Mouse (Mus musculus): Measurements from ENCODE around the gene Tbc1d19. TPM values are rescaled to one million over a fixed set of nuclear protein-coding genes. Genes with fewer than 3 reads are reported as not detected.

Tbc1d19 gene
- polyA plus RNA-seq, 1 experiment, result 13.3 TPM

GRCm38 (mm10) chr5:53946747-53947146 is 137.3 kb downstream of the Tbc1d19 start:
- H3K27ac ChIP-seq (ENCODE audit: control insufficient read depth, insufficient read depth, low read depth, low read length, poor library complexity), result no peak overlapping the region
- H3K4me1 ChIP-seq (ENCODE audit: control insufficient read depth, insufficient read depth, low read length), result peaks cover 3% of the 10 kb centered on the region
- no peak overlapping the region for H3K4me3 ChIP-seq (replicated peaks; ENCODE audit: control insufficient read depth, low read depth, low read length)
- TF ChIP-seq CTCF (IDR thresholded peaks at IDR 0.05; ENCODE audit: control insufficient read depth, insufficient read depth, low read length) (no peak), POLR2A (IDR thresholded peaks at IDR 0.05; ENCODE audit: borderline replicate concordance, control insufficient read depth, low read depth, low read length) (no peak)
- WGBS, result 77% methylated on average over 8 of the region's 8 CpGs

GRCm38 (mm10) chr5:53947549-53948183 is 138.3 kb downstream of the Tbc1d19 start:
- TF ChIP-seq POLR2A (IDR thresholded peaks at IDR 0.05; ENCODE audit: borderline replicate concordance, control insufficient read depth, low read depth, low read length), result no peak
- TF ChIP-seq CTCF (IDR thresholded peaks at IDR 0.05; ENCODE audit: control insufficient read depth, insufficient read depth, low read length), result no peak
- Histone ChIP-seq H3K4me3 (replicated peaks; ENCODE audit: control insufficient read depth, low read depth, low read length) (no peak overlapping the region), H3K27ac (ENCODE audit: control insufficient read depth, insufficient read depth, low read depth, low read length, poor library complexity) (no peak overlapping the region), H3K4me1 (ENCODE audit: control insufficient read depth, insufficient read depth, low read length) (peaks cover 3% of the 10 kb centered on the region)
- WGBS, result 62% methylated on average over 9 of the region's 9 CpGs

GRCm38 (mm10) chr5:53948606-53949266 is 139.3 kb downstream of the Tbc1d19 start:
- no peak for TF ChIP-seq CTCF (IDR thresholded peaks at IDR 0.05; ENCODE audit: control insufficient read depth, insufficient read depth, low read length)
- H3K4me1 ChIP-seq (ENCODE audit: control insufficient read depth, insufficient read depth, low read length), result peaks cover 3% of the 10 kb centered on the region
- 41% methylated on average over 8 of the region's 8 CpGs for WGBS
- no peak overlapping the region for H3K4me3 ChIP-seq (replicated peaks; ENCODE audit: control insufficient read depth, low read depth, low read length)
- H3K27ac ChIP-seq (ENCODE audit: control insufficient read depth, insufficient read depth, low read depth, low read length, poor library complexity), result no peak overlapping the region

GRCm38 (mm10) chr5:53950189-53950588 is 140.8 kb downstream of the Tbc1d19 start:
- H3K4me1 ChIP-seq (ENCODE audit: control insufficient read depth, insufficient read depth, low read length), result peaks cover 3% of the 10 kb centered on the region
- no peak for TF ChIP-seq CTCF (IDR thresholded peaks at IDR 0.05; ENCODE audit: control insufficient read depth, insufficient read depth, low read length)
- no peak for TF ChIP-seq POLR2A (IDR thresholded peaks at IDR 0.05; ENCODE audit: borderline replicate concordance, control insufficient read depth, low read depth, low read length)
- 85% methylated on average over 7 of the region's 7 CpGs for WGBS
- H3K4me3 ChIP-seq (replicated peaks; ENCODE audit: control insufficient read depth, low read depth, low read length), result no peak overlapping the region
- no peak overlapping the region for H3K27ac ChIP-seq (ENCODE audit: control insufficient read depth, insufficient read depth, low read depth, low read length, poor library complexity)

- Histone ChIP-seq H3K27ac (ENCODE audit: control insufficient read depth, insufficient read depth, low read depth, low read length, poor library complexity) (no peak overlapping the region), H3K4me1 (ENCODE audit: control insufficient read depth, insufficient read depth, low read length) (peaks cover 3% of the 10 kb centered on the region), H3K4me3 (replicated peaks; ENCODE audit: control insufficient read depth, low read depth, low read length) (no peak overlapping the region)
- no peak for TF ChIP-seq CTCF (IDR thresholded peaks at IDR 0.05; ENCODE audit: control insufficient read depth, insufficient read depth, low read length)
- TF ChIP-seq POLR2A (IDR thresholded peaks at IDR 0.05; ENCODE audit: borderline replicate concordance, control insufficient read depth, low read depth, low read length), result no peak
Measured at GRCm38 (mm10) chr5:53953216-53953615, 143.8 kb downstream of the Tbc1d19 start.

Other genes with a start within 250 kb of the Tbc1d19 start
- not detected in 2 replicates for gene Cckar, start 101.9 kb upstream of the Tbc1d19 start, polyA plus RNA-seq (2011; ENCODE audit: insufficient read depth, insufficient read length, low replicate concordance, missing spikeins)
- 9.6 and 19.1 TPM in 2 replicates for gene Stim2, start 188.9 kb downstream of the Tbc1d19 start, polyA plus RNA-seq (2011; ENCODE audit: insufficient read depth, insufficient read length, low replicate concordance, missing spikeins)

Data from bone marrow, adult 2 months (tissue).